Mouse (Mus musculus): ENCODE measurements around the gene Bub1b.

The Bub1b gene

GRCm38 (mm10) chr2:118597673-118598568, at the start of gene Bub1b:
Bub1b (plus strand) TSS chr2:118598211.
- DNase-seq (ENCODE audit: low spot score): peak; percentile 80

GRCm38 (mm10) chr2:118548421-118549221, 49.4 kb upstream of the Bub1b start:
- DNase-seq (ENCODE audit: low spot score): no peak

- DNase-seq (ENCODE audit: low spot score): peak; percentile 59
Observed at GRCm38 (mm10) chr2:118549507-118550473, 48.2 kb upstream of the Bub1b start, which contains the start of gene Bmf. Bmf (minus strand) TSS chr2:118549687.

DNA sequence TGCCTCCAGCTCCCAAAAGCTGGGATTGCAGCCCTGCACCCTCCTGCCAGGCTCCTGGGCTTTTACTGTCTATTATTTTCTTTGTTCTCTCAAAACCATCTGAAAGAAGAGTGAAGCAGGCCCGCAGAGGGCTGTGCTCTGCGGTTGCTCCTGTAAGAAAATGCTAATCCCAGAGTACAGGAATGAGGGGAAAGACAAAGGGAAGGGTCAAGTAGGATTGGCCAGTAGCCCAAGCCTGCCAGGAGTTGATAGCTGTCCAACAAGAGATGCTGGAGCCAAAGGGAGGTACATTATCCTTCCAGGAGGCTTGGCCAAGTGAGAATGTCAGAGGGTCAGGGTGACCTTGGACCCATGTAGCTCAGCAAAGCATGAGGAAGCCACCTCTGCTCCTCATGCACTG, 46.4 kb upstream of the Bub1b start:
- DNase-seq (ENCODE audit: low spot score): no peak

DNA sequence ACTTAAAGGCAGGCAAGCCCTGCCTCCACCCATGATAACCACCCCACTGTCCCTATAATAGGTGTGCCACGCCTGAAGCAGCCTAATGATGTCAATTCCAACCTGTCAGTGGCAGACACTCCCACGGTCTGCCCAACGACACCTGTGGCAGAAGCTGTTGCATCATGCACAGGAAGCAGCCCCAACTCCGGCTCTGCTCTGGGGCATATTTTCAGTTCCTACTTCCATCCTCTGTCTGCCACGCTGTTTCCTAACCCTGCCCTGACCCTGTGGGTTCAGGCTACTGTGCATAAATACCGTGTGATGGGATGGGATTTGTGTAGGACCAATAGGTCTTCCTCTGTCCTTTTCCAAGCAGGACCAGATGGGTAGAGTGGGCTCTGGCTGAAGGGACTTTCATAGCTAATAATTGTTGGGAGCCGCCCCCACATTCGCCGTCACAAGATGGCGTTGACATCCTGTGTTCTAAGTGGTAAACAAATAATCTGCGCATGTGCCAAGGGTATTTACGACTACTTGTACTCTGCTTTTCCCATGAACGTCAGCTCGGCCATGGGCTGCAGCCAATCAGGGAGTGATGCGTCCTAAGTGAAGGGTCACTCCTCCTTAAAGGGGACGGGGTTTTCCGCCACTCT, 43.5 kb upstream of the Bub1b start:
- DNase-seq (ENCODE audit: low spot score): peak; percentile 42

DNA sequence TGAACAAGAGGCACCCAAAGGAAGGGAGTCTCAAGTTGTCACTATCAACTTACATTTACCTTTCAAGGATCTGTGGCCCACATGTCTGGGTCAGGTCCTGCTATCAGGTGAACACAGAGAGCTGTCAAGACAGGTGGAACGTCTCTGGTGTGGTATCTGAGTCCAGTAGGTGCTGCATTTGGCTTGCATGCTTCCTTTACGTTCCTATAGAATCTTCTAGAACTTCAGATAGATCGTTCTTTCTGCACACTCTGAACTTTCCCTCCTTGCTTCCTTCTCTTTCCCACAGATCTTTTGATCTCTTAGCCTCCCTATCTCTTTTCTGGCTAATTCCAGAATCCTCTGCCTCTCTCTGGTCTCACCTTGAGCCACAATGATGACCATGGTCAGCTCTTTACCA, 39.6 kb upstream of the Bub1b start:
- no peak for DNase-seq (ENCODE audit: low spot score)

GRCm38 (mm10) chr2:118562015-118562414, 36.0 kb upstream of the Bub1b start:
- no peak for DNase-seq (ENCODE audit: low spot score)

- no peak for DNase-seq (ENCODE audit: low spot score)
Observed at GRCm38 (mm10) chr2:118562431-118562830, 35.6 kb upstream of the Bub1b start.

- no peak for DNase-seq (ENCODE audit: low spot score)
Observed at GRCm38 (mm10) chr2:118567179-118567578, 30.8 kb upstream of the Bub1b start.

GRCm38 (mm10) chr2:118570939-118571338, 27.1 kb upstream of the Bub1b start:
- DNase-seq (ENCODE audit: low spot score): no peak

- no peak for DNase-seq (ENCODE audit: low spot score)
Observed at GRCm38 (mm10) chr2:118572183-118572836, 25.7 kb upstream of the Bub1b start.

DNA sequence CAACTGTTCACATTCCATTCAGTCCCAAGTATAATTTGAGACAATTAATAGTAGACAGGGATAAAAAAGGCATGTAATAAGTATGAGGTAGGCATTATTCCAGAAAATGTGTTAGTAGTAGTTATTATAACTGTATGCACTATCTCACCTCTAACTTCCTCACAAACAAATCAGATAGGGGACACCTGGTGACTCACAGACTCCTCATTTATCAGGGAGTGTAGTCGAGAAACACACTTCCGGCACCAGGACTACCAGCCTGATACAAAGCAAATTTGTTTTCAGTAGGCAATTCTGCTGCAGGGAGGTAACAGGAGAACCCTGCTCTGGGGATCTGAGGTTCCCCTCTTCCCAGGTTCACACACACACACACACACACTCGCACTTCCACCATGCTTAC, 24.9 kb upstream of the Bub1b start:
- no peak for DNase-seq (ENCODE audit: low spot score)

DNA sequence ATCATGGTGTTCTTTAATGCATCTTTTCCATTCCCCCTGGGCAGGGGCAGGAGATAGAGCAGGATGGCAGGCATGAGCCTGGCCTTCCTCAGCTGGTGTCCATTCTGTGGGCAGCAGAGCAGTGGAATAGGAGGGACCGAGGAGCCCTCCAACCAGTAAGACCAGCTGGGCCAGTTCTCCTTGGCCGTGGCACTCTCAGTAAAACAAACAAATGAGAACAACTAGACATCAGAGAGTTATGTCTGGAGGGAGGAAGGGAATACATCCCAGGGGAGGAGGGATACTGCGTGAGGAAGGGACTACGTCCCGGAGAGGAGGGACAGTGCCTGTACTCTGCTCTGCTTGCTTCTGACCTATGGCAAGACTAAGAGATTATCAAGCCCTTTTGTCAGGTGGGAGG, 12.0 kb upstream of the Bub1b start:
- DNase-seq (ENCODE audit: low spot score): no peak

- DNase-seq (ENCODE audit: low spot score): no peak
Observed at GRCm38 (mm10) chr2:118587686-118588085, 10.3 kb upstream of the Bub1b start.

DNA sequence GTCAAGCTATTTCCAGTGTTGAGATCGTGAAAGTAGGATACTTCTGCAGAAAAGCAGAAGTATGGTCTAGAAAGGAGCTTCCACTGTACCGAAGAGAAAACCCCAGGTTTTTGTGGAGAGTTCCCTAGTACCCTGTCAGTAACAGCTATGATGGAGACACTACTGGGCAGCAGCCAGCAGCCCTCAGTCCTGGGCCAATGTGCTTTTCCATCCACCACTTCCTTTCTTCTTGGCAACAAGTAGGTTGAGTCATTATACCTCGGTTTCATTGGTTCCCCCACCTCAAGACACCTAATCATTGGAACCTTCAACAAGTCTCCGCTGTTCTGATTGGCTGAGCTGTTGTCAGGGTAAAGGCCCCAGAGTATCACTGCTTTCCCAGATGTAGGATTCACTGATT, 6.9 kb upstream of the Bub1b start:
- no peak for DNase-seq (ENCODE audit: low spot score)

GRCm38 (mm10) chr2:118599087-118599486, 1.1 kb downstream of the Bub1b start:
- DNase-seq (ENCODE audit: low spot score): no peak

DNA sequence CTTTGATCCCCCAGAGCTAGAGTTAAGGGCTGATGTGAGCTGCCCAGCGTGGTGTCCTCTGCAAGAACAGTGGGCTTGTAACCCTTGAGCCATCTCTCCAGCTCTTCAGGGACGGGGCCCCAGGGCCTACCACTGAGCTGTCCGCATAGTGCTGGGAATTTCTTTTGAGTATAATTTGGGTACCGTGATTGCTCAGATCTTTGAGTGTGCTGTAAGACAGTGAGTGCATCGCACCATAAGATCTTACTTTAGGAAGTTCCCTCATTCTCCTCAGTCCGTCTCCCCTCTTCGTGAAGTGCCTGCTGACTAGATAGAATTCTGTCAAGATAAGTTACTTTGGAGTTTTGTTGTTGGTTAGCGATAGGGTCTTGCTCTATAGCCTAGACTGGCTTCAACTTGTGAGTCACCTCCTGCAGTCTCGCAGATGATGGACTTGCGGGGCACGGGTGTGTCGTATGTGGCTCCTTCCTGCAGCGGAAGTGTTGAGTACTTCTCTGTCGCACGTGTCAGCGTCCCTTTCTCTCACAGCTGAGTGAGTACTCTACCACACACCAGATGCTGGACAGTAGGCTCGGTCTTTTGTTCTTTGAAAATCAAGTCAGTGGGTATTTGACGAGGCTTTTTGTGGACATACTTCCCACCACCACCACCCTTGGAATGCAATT, 3.7 kb downstream of the Bub1b start:
- DNase-seq (ENCODE audit: low spot score): no peak

DNA sequence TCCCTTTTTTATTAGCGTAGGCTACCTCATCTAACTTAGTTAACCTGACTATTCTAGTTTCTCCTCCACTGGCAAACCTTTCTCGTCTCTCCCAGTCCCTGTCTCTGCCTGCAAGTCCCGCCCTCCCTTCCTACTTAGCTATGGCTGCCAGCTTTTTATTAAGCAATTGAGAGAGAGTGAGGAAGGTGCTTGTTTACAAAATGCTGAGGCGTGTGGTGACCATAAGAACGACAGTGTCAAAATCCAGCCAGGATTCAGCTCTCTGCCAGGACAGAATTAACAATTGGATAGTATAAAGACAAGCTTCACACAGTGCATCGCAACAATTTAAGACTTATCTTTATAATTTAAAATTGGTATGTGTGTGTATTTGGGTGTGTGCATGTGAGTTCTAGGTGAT, 6.1 kb downstream of the Bub1b start:
- no peak for DNase-seq (ENCODE audit: low spot score)

GRCm38 (mm10) chr2:118606032-118606431, 8.0 kb downstream of the Bub1b start:
- peak; percentile 10 for DNase-seq (ENCODE audit: low spot score)

GRCm38 (mm10) chr2:118606976-118607375, 9.0 kb downstream of the Bub1b start:
- no peak for DNase-seq (ENCODE audit: low spot score)

Measured in spleen, adult 12 weeks (tissue).